Mouse (Mus musculus) brain, embryonic 14.5 days (tissue): Measurements from ENCODE around the gene Tram2. TPM values are rescaled to one million over a fixed set of nuclear protein-coding genes. Genes with fewer than 3 reads are reported as not detected.

Experiments
- DNase-seq: peaks from one replicate; pipeline ENCODE4 v3.0.0-alpha.2; 2011; ENCODE audit warnings: low read depth
- CTCF ChIP-seq: fragments of 200-500 bp; IDR thresholded peaks from 2 replicates; pipeline ENCODE4 v1.5.1; 2012; ENCODE audit warnings: inconsistent platforms, mild to moderate bottlenecking, moderate library complexity, borderline replicate concordance; ENCODE audit not compliant: insufficient read depth, insufficient read length; ENCODE audit errors: extremely low read depth
- POLR2A ChIP-seq: fragments of 200-500 bp; IDR thresholded peaks from 2 replicates; pipeline ENCODE4 v1.6.1; 2012; ENCODE audit warnings: mild to moderate bottlenecking, inconsistent platforms, borderline replicate concordance; ENCODE audit not compliant: poor library complexity, insufficient read depth, insufficient read length, severe bottlenecking; ENCODE audit errors: extremely low read depth
- polyA plus RNA-seq: library from polyadenylated mRNA; depleted of rRNA; stranded (reverse); fragments of >200 nt; gene quantifications from 2 replicates; pipeline ENCODE4 v1.2.3, GENCODE M21; 2012; rRNA removed

Gene Tram2
- 4.3 and 5.2 TPM in 2 replicates for polyA plus RNA-seq

DNA sequence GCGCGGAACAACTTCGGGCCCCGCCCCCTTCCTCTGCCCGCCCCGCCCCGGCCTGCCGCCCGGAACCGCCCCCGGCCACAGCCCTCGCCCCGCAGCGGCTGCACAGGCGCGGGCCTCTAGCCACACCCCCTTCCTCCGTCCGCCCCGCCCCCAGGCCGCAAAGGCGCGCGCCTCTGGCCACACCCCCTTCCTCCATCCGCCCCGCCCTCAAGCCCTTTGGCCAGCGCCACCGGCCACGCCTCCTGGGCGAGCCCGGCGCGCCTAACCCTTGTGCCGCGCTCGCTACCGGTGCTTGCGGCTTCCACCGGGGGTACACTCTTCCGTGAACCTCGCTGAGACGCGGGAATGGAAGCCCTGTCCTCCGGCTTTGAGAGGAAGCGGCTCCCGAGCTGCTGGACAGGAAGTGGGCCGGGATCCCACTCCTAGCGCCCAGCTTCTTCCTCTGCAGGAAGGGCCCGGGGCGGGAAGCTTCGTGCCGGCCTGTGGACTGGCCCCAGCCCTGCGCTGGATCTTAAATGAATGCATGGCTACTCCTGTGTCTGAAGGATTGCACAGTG is at the start of gene Tram2:
Tram2 (minus strand) TSS at position 13 of the 557 bp plus-strand sequence.
- peak; percentile 71 for TF ChIP-seq POLR2A
- peak; percentile 14; the same call in 1 of the 2 replicates for TF ChIP-seq CTCF
- DNase-seq: peak; percentile 95

DNA sequence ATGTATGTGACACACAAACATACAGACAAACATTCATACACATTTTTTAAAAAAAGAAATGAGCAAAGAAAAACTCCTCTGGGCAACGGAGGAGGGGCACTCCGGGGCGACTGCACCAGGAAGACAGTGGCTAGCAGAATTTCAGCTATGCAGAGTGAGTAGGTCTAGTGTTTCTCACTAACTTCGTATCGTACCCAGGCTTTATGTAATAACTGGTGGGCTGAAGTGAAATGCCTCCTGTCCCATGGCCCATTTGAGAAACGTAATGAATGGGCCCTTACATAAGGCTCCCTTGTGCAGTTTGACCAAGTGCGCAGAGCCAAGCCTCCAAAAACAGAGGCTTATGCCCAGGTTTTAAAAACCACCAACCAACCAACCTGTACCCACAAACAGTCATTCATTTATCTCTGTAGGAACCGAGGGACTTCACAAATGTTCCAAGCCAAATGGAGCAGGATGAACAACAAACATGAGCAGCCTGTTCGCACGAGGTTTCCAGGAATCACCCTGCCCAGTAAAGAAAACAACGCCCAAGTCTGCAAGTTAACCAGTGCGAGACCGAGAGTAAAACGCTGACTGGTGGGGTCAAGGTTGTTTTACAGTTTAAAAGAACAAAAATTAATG is 45.8 kb upstream of the Tram2 start:
- no peak for DNase-seq
- no peak for TF ChIP-seq POLR2A
- TF ChIP-seq CTCF: no peak

DNA sequence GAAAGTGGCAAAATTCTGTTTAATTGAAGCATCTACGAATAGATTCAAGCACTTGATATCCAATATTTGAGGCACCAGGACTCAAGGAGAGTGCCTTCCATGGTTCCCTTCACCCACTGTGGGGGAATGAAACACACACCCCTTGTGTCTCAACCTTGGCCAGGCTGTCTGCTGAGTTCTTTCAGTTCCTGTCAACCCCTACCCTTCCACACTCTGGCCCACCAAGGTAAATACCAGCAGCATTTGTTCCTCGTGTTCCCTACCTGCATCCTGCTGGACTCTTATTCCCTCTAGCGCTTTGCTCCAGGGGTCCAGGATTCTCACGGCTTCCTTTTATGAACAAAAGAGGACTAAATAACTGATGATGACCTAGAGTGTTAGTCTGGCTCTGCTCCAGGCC is 24.8 kb upstream of the Tram2 start:
- TF ChIP-seq POLR2A: no peak
- DNase-seq: no peak

DNA sequence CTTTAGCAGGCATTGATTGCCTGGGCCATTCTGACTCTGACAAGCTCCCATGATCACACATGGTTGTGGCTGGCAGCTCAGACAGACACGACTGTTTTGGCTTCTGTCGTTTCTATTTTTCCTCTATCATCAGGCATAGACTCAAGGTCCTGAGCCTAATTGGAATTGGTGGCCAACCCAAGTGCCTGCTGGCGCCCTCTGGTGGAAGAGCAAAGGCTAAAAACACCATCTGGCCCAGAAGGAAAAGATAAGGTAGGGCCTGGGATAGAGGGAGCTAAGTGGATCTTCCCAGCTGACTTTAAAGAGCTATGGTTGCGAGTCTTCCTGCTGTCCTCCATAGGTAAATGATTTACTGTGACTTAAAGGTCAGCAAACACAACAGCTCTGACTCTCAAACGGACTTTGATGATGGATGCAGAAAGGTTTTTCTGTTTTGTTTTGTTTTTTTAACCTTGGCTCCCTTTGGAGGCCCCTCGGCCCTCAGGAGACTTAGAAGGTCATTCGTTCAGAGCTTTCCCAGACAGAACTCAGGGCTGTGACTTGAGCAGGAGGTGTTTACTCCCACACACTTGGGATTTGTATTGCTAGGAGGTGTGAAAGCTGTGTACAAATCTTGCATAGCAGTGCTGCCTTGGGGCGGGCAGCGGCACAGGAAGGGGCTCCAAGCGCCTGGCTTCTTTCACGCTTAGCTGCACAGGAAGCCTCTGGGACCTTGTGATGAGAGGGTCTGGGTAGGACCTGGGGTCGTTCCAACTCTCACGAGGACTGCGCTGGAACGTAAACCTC is 22.4 kb upstream of the Tram2 start:
- no peak for TF ChIP-seq POLR2A
- TF ChIP-seq CTCF: peak; percentile 56; the same call in 1 of the 2 replicates
- peak; percentile 35 for DNase-seq

DNA sequence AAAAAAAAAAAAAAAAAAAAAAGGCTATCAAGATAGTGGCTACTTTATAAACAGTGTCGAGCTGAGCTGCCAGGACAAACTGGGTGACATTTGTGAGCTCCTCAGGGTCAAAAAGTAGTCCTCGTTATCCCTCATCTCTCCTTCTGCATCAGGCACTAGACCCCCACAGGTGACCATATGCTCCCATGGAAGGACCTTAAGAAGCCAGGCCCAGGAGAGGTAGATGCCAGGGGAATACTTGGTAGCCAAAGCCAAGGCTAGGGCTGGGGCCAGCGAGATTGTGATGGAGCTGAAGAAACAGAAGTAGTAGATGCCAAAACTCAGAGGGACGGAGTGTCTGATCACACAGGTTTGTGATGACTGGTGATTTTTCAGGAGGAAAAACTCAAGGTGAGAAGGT is 21.7 kb upstream of the Tram2 start:
- no peak for DNase-seq
- TF ChIP-seq POLR2A (no peak), CTCF (no peak)

DNA sequence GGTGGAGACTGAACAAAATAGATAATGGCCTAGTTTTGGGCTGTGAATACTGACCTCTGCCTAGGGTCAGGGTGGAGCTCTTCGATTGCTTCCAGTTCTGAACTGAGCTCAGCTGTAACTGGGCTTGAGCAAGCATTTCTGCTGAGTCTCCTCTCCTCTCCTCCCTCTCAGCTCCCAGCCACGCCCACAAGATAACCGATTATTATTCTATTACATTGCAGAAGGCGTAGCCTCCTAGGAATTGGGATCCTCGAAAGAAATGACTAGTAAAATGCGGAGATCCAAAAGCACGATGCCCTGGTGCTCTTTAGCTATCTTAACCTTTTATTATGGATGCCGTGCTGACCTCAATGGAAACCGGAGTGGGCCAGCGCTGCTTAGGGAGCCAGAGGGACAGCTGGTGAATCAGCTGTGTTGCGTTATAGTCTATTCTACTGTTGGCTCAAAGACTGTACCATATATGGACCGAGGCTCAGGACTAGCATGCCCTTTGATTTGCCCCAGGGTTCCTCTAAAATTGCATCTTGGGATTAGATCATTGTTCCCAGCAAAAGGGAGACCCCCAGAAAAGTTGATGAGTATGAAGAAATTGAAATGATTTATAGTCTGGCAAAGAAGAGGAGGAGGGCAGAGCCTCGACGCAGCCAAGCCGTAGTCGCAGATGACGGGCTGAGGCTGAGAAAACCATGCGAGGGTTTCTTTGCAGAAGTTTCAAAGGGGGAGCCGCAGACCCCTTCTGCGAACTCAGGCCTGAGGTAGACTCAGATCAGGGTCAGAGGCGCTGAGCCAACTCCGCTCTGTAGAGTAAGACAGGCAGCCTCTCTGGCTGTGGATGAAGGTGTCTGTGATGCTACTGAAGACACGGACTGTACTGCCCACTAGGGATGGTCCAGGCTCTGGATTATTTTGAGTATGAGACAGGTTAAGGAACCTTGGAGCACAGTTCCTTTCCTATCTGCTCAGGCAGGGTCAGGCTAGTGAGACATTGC is 18.3 kb upstream of the Tram2 start:
- no peak for TF ChIP-seq CTCF
- TF ChIP-seq POLR2A: no peak
- no peak for DNase-seq

DNA sequence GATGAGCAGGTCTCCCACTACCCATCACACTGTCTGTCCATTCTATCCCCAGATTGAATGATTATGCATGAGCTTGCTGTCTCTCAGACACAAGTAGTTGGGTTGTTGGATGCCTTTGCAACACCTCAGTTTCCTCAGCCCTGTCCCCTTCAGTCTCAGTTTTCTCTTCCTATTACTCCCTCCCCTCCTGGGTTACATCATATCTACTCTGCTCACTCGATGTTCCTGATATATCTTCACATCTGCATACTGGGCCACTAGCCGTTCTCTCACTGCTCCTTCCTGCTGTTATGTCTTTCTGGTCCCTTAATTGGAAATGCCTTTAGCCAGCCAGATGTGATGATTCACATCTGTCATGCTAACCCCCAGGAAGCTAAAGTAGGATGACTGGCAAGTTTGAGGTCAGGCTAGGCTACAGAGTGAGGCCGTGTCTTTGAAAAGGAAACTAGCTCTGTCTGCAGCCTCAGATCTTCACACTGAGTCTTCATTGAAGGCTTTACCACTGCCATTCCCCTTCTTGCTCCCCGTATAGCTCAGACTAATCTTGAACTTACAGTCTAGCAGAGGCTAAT is 15.7 kb upstream of the Tram2 start:
- DNase-seq: no peak
- TF ChIP-seq CTCF (no peak), POLR2A (no peak)

DNA sequence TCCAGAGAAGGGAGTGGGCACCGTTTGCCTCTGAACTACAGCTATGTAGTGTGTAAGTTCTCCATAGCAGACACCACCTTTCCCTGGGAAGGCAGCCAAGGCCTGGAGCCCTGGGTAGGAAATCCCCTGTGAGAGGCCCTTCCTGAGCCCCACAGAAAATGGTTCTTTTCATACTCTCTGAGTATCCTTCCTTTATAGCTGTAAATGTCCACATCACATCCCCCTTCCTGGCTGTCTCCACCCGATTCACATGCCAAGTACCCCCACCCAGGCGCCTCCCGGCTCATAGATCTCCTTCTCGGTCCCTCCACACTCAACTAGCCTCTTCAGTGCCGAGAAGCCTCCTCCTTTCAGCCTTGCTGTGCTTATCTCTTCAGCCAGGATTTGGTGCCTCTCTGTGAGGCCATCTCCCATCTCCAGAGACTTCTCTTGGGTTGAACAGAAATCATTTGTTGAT is 10.7 kb upstream of the Tram2 start:
- peak; percentile 52 for DNase-seq
- no peak for TF ChIP-seq CTCF
- TF ChIP-seq POLR2A: no peak

DNA sequence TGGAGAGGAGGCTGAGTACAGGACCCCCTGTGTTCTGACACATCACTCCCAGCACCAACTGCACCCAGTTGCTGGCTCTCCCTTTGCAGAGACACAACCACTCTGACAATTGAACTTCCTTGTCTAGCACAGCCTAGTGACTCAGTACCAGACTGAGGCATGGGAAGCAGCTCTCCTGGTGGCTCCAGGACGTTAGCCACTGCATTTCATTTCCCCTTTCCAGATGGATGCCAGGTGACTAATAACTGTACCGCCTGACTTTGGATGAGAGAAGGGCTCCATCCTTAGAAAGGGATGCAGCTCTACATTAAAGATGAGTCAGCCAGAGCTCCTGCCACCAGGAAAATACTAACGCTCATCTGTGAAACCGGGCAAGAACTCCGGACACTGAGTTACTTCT is 7.3 kb upstream of the Tram2 start:
- TF ChIP-seq POLR2A (no peak), CTCF (no peak)
- no peak for DNase-seq

DNA sequence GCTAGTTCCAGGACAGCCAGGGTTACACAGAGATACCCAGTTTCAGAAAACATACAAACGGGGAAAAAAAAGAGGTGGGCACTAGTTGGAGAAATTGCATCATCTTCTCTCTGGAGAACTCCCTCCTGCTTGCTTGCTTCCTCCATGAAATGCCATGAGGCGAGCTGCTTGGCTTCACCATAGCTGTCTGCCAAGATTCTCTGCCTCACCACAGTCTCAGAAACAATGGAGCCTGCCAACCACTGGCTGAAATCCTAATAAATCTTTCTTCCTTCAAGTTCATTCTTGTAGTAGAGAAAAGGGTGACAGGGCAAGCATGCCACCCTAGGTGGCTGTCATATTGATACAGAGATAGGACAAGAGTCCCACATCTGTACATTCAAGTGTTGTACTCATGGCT is 5.6 kb upstream of the Tram2 start:
- peak; percentile 36 for DNase-seq
- TF ChIP-seq CTCF: no peak
- no peak for TF ChIP-seq POLR2A

DNA sequence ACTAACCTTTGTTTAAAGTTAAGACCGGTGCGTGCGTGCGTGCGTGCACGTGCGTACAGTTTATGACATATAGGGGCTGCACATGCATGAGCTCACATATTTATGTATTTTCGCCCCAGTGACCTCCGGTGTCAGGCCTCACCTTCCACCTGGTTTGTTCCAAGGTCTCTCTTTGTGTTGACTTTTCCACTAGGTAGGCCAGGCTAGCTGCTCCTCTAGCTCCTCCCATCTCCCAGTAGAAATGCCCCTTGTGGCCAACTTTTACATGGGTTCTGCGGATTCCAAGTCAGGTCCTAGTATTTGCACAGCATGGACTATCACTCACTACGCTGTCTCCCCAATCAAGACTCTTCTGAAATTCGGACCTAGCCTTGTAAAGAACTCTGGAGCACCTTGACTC is 1.3 kb upstream of the Tram2 start:
- DNase-seq: no peak
- TF ChIP-seq CTCF (0 out of 2 replicates have a peak, but pooled peaks have one; percentile 9), POLR2A (no peak)

DNA sequence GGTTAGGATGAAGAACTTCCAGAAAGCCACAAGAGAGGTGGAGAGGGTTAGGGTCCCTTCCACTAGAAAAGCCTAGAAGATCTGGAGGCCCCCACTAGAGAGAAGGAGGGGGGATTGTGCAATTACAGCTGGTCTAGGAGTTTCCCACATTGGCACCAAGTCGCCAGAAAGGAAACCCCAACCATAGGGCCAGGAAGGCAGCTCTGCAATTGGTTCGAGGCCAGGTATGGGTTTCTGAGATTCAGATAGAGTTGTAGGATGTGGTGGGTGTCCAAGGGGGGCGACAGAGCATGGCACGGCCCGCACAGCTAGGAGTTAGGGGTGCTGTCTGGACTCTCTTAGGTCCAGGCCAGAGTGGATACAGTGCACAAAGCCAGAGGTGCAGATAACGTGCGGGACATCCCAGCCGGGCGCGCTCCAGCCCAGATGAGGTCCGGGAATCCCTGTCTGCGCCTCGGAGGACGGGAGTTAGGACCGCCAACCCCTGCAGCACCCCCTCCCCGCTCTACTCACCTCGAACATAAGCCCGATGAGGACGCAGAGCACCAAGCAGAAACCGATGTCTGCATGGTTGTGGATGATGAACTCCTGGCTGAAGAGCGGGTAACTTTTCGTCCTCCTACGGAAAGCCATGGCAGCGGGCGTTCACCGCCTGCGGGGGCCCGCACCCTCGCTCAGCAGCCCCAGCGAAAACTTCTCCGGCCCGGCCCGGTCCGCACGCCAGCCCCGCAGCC is 381 bp downstream of the Tram2 start:
- TF ChIP-seq CTCF (no peak), POLR2A (no peak)
- DNase-seq: no peak

DNA sequence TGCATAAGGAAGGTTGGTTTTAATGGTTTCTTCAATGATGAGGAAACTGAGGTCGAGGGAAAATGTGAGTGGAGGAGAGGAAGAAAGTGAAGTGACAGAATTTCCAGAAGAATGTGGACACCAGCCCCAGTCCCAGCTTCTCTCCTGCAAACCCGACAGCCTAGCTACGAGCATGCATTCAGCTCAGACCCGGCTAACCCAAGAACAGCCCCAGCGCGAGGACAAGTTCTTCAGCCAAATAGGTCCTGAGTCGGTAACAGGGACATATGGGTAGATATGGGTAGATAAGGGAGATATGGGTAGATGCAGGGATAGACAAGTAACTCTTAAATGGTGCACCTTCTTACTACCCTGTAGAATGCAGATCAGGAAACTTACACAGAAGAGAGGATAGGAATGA is 1.4 kb downstream of the Tram2 start:
- TF ChIP-seq POLR2A: no peak
- no peak for TF ChIP-seq CTCF
- DNase-seq: no peak
